Mouse (Mus musculus) midbrain, embryonic 13.5 days (tissue): ENCODE data around the gene Smgc. TPM values are rescaled to one million over a fixed set of nuclear protein-coding genes. Genes with fewer than 3 reads are reported as not detected.
"Not testable (repeated sequence)": the region's sequence is repeated elsewhere in the genome, so short reads cannot be mapped to it uniquely, and the experiment has no call there.

Source experiments
- ATAC-seq: fragments of 200-750 bp; cut with Nextera tagmentation; 2 replicates; pipeline ENCODE4 v1.8.0; 2017; ENCODE audit warnings: mild to moderate bottlenecking, moderate TSS enrichment, moderate library complexity
- H3K27ac ChIP-seq: fragments of 300-500 bp; sonication (generic); 2 replicates; pipeline ENCODE4 v1.5.1; 2015; ENCODE audit warnings: inconsistent platforms, mild to moderate bottlenecking, moderate library complexity
- H3K27me3 ChIP-seq: fragments of 300-500 bp; sonication (generic); 2 replicates; pipeline ENCODE4 v1.6.1; 2015; ENCODE audit warnings: mild to moderate bottlenecking, inconsistent platforms
- H3K36me3 ChIP-seq: fragments of 300-500 bp; sonication (generic); 2 replicates; pipeline ENCODE4 v1.6.1; 2015; ENCODE audit warnings: mild to moderate bottlenecking, inconsistent platforms
- H3K4me1 ChIP-seq: fragments of 300-500 bp; sonication (generic); replicated peaks from 2 replicates; pipeline ENCODE4 v1.6.1; 2015; ENCODE audit warnings: inconsistent platforms
- H3K4me2 ChIP-seq: fragments of 300-500 bp; sonication (generic); replicated peaks from 2 replicates; pipeline ENCODE4 v1.6.1; 2015; ENCODE audit warnings: moderate library complexity, mild to moderate bottlenecking, inconsistent platforms
- H3K4me3 ChIP-seq: fragments of 300-500 bp; sonication (generic); replicated peaks from 2 replicates; pipeline ENCODE4 v1.5.1; 2015; ENCODE audit warnings: mild to moderate bottlenecking, inconsistent platforms
- H3K9ac ChIP-seq: fragments of 300-500 bp; sonication (generic); replicated peaks from 2 replicates; pipeline ENCODE4 v1.6.1; 2015; ENCODE audit warnings: mild to moderate bottlenecking, inconsistent platforms
- H3K9me3 ChIP-seq: fragments of 300-500 bp; sonication (generic); 2 replicates; pipeline ENCODE4 v1.6.1; 2016; ENCODE audit warnings: mild to moderate bottlenecking, inconsistent platforms
- WGBS: fragments of 180-500 bp; shearing (Covaris S2); methylation state at CpG from one replicate; pipeline ENCODE4 v1.1.7; 2015; 5-methylcytosine and 5-hydroxymethylcytosine counted together
- polyA plus RNA-seq: library from polyadenylated mRNA; unstranded; fragments of >200 nt; fragmentation: Nextera tagmentation; extraction: Ambion mirVana; gene quantifications from 2 replicates; pipeline ENCODE4 v1.2.1, GENCODE M21; 2015

Smgc gene
- polyA plus RNA-seq, result not detected in 2 replicates

- 93% methylated on average over 7 of the region's 7 CpGs for WGBS
- Histone ChIP-seq H3K36me3 (no peaks in the 10 kb centered on the region), H3K4me3 (no peak within 1 kb of the TSS)
These were observed at the start of gene Smgc for GRCm38 (mm10) chr15:91837965-91838364. Gene Smgc, plus strand, starts transcription at chr15:91838265.

DNA sequence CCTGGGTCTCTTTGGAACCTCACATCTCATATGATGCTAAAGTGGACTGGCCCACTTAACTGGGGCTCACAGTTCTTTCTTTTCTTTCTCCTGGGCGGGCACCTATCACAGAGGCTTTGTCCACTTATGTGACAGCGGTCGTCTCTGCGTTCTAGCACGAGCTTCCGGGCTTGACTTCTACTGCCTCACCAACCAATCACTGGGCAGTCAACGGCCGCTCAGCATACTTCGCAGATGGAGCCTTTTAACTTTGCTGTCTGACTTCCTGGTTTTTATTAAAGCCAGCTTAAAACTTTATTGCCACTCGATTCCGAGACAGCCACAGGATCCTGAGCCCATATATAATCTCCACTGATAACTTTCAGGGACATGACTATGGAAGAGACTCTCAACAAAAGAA lies 49.7 kb upstream of the Smgc start:
- Histone ChIP-seq H3K9me3 (no peaks in the 10 kb centered on the region), H3K4me1 (no peaks in the 10 kb centered on the region), H3K9ac (no peak overlapping the region), H3K27ac (no peak overlapping the region), H3K27me3 (no peaks in the 10 kb centered on the region), H3K4me3 (no peak overlapping the region), H3K36me3 (no peaks in the 10 kb centered on the region), H3K4me2 (no peak overlapping the region)
- 94% methylated on average over 11 of the region's 11 CpGs for WGBS
- ATAC-seq, result no peak

More at GRCm38 (mm10) chr15:91837965-91838364, at the start of gene Smgc:
- ATAC-seq, result no peak
- no peaks in the 10 kb centered on the region for H3K9me3 ChIP-seq
- H3K27ac ChIP-seq, result no peak within 1 kb of the TSS
- H3K9ac ChIP-seq, result no peak within 1 kb of the TSS
- H3K4me1 ChIP-seq, result no peaks in the 10 kb centered on the region
- H3K27me3 ChIP-seq, result no peaks in the 10 kb centered on the region
- no peak within 1 kb of the TSS for H3K4me2 ChIP-seq

DNA sequence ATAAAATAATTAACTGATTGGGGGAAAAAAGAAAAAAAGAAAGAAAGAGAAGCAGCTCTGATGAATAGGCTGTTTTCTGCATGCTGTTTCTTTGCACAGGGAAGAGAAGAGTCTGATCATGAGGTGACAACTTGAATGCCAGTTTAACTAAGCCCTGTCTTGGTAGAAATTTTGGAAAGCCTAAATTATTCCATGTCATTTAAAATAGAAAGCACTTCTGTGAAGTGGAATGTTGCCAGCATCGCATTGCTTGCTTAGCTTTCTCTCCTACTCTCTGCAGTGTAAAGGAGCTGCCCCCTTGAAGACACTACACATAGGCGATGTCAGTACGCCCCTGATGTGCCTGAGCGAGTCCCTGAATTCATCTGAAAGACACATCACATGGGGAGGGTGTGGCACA lies 31.6 kb upstream of the Smgc start:
- WGBS, result 87% methylated on average over 4 of the region's 4 CpGs
- Histone ChIP-seq H3K27ac (no peak overlapping the region), H3K4me3 (no peak overlapping the region), H3K9ac (no peak overlapping the region), H3K36me3 (no peaks in the 10 kb centered on the region), H3K4me2 (no peak overlapping the region), H3K4me1 (no peaks in the 10 kb centered on the region), H3K27me3 (no peaks in the 10 kb centered on the region), H3K9me3 (no peaks in the 10 kb centered on the region)
- ATAC-seq, result no peak

- Histone ChIP-seq H3K4me1 (no peaks in the 10 kb centered on the region), H3K4me3 (no peak overlapping the region), H3K27me3 (no peaks in the 10 kb centered on the region), H3K36me3 (no peaks in the 10 kb centered on the region), H3K27ac (no peak overlapping the region), H3K4me2 (no peak overlapping the region), H3K9ac (no peak overlapping the region), H3K9me3 (no peaks in the 10 kb centered on the region)
- no peak for ATAC-seq
- WGBS, result 82% methylated on average over 6 of the region's 6 CpGs
These were observed 2.7 kb upstream of the Smgc start for GRCm38 (mm10) chr15:91835319-91835718.

- not testable (repeated sequence) for H3K27me3 ChIP-seq, ATAC-seq, H3K4me2 ChIP-seq, H3K4me3 ChIP-seq, H3K4me1 ChIP-seq, H3K36me3 ChIP-seq, H3K9ac ChIP-seq, H3K9me3 ChIP-seq, H3K27ac ChIP-seq
- WGBS, result 3% methylated on average over 5 of the region's 5 CpGs
These were observed 26.1 kb downstream of the Smgc start for GRCm38 (mm10) chr15:91864130-91864529.

GRCm38 (mm10) chr15:91900245-91900644 lies 62.2 kb downstream of the Smgc start:
- no peaks in the 10 kb centered on the region for H3K4me1 ChIP-seq
- ATAC-seq, result no peak
- no peaks in the 10 kb centered on the region for H3K27me3 ChIP-seq
- H3K4me2 ChIP-seq, result no peak overlapping the region
- no peak overlapping the region for H3K27ac ChIP-seq
- no peak overlapping the region for H3K9ac ChIP-seq
- WGBS, result 69% methylated on average over 6 of the region's 6 CpGs
- H3K36me3 ChIP-seq, result no peaks in the 10 kb centered on the region
- no peaks in the 10 kb centered on the region for H3K9me3 ChIP-seq
- H3K4me3 ChIP-seq, result no peak overlapping the region

DNA sequence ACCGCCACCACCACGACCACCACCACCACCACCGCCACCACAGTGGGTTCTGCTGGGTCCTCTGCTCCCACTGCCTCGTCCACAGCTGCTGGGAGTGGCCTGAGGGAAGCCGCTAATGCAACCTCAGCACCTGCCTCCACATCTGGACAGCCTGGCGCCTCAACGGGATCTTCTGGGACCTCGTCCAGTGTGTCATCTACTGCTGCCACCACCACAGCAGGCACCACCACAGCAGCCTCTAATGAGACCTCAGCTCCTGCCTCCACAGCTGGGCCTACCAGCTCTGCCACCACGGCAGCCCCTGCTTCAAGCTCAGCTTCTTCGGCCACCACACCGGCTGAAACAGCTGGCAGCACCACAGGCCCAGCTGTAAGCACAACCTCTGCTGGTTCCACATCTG lies 69.0 kb downstream of the Smgc start:
- H3K4me3 ChIP-seq, H3K36me3 ChIP-seq, H3K9ac ChIP-seq, H3K9me3 ChIP-seq, H3K4me1 ChIP-seq, ATAC-seq, H3K27ac ChIP-seq, H3K4me2 ChIP-seq, H3K27me3 ChIP-seq: not testable (repeated sequence)
- no CpG with 5 or more reads among the region's 11 CpGs for WGBS

Other genes starting within 250 kb of the Smgc start
- 1.2 and 1.4 TPM in 2 replicates for gene Lrrk2, start 165.1 kb upstream of the Smgc start, polyA plus RNA-seq
- gene Cntn1, start 212.9 kb downstream of the Smgc start, polyA plus RNA-seq, result 16.7 and 17.1 TPM in 2 replicates